Mouse (Mus musculus) G1E-ER4 (cell line): ENCODE data around the gene Scnn1a. TPM values are rescaled to one million over a fixed set of nuclear protein-coding genes. Genes with fewer than 3 reads are reported as not detected.

Experiments
- GATA1 ChIP-seq: IDR thresholded peaks from one replicate; pipeline ENCODE4 v1.8.0; 2012; ENCODE audit warnings: low read length, inconsistent platforms
- polyA plus RNA-seq: library from polyadenylated mRNA; stranded (reverse); fragments of >175 nt; gene quantifications from 2 replicates; pipeline ENCODE4 v1.2.3, GENCODE M21; 2012

Scnn1a gene
- polyA plus RNA-seq, 1 experiment = not detected

GRCm38 (mm10) chr6:125363451-125364242 is 43.2 kb downstream of the Scnn1a start:
- no peak for TF ChIP-seq GATA1

- TF ChIP-seq GATA1 = no peak
These were observed 44.0 kb downstream of the Scnn1a start for GRCm38 (mm10) chr6:125364448-125364847.

GRCm38 (mm10) chr6:125365522-125365921 is 45.1 kb downstream of the Scnn1a start:
- TF ChIP-seq GATA1 = no peak

GRCm38 (mm10) chr6:125366133-125366532 is 45.7 kb downstream of the Scnn1a start:
- TF ChIP-seq GATA1 = no peak

- no peak for TF ChIP-seq GATA1
These were observed 47.4 kb downstream of the Scnn1a start for GRCm38 (mm10) chr6:125367758-125368371.

GRCm38 (mm10) chr6:125377042-125377441 is 56.6 kb downstream of the Scnn1a start:
- no peak for TF ChIP-seq GATA1

- no peak for TF ChIP-seq GATA1
These were observed 57.4 kb downstream of the Scnn1a start for GRCm38 (mm10) chr6:125377582-125378451.

- TF ChIP-seq GATA1 = no peak
These were observed 58.2 kb downstream of the Scnn1a start for GRCm38 (mm10) chr6:125378621-125379020.

GRCm38 (mm10) chr6:125379781-125380180 is 59.3 kb downstream of the Scnn1a start:
- no peak for TF ChIP-seq GATA1

- no peak for TF ChIP-seq GATA1
These were observed 60.2 kb downstream of the Scnn1a start, which contains the start of gene Plekhg6 for GRCm38 (mm10) chr6:125380372-125381360. Plekhg6 (minus strand) TSS chr6:125380793.

GRCm38 (mm10) chr6:125382024-125382423 is 61.6 kb downstream of the Scnn1a start:
- no peak for TF ChIP-seq GATA1

GRCm38 (mm10) chr6:125385066-125385974 is 64.9 kb downstream of the Scnn1a start:
- no peak for TF ChIP-seq GATA1

- no peak for TF ChIP-seq GATA1
These were observed 65.6 kb downstream of the Scnn1a start for GRCm38 (mm10) chr6:125386080-125386479.

GRCm38 (mm10) chr6:125389853-125390252 is 69.4 kb downstream of the Scnn1a start:
- TF ChIP-seq GATA1 = no peak

Other genes with a start within 250 kb of the Scnn1a start
- 194 and 228 TPM in 2 replicates for gene Chd4, start 224.7 kb upstream of the Scnn1a start, polyA plus RNA-seq
- gene Nop2, start 188.8 kb upstream of the Scnn1a start, polyA plus RNA-seq = 49.3 and 104 TPM in 2 replicates
- 23.6 and 29.7 TPM in 2 replicates for gene Iffo1, start 175.4 kb upstream of the Scnn1a start, polyA plus RNA-seq
- 12,939 and 20,956 TPM in 2 replicates for gene Gapdh, start 154.2 kb upstream of the Scnn1a start, polyA plus RNA-seq
- gene Ncapd2, start 129.0 kb upstream of the Scnn1a start, polyA plus RNA-seq = 265 and 289 TPM in 2 replicates
- gene Mrpl51, start 128.9 kb upstream of the Scnn1a start, polyA plus RNA-seq = 176 and 228 TPM in 2 replicates
- 2.3 and 3.1 TPM in 2 replicates for gene Vamp1, start 105.1 kb upstream of the Scnn1a start, polyA plus RNA-seq
- gene Tapbpl, start 88.8 kb upstream of the Scnn1a start, polyA plus RNA-seq = 1.9 and 2.2 TPM in 2 replicates
- not detected in 2 replicates for gene Cd27, start 83.6 kb upstream of the Scnn1a start, polyA plus RNA-seq
- not detected in 2 replicates for gene Tuba3a, start 34.6 kb upstream of the Scnn1a start, polyA plus RNA-seq
- not detected in 2 replicates for gene Ltbr, start 6.8 kb upstream of the Scnn1a start, polyA plus RNA-seq
- gene Tnfrsf1a, start 28.7 kb downstream of the Scnn1a start, polyA plus RNA-seq = not detected in 2 replicates
- gene Plekhg6, start 60.1 kb downstream of the Scnn1a start, polyA plus RNA-seq = not detected in 2 replicates
- gene Cd9, start 174.1 kb downstream of the Scnn1a start, polyA plus RNA-seq = not detected in 2 replicates
- gene Vwf, start 226.1 kb downstream of the Scnn1a start, polyA plus RNA-seq = not detected in 2 replicates